Mouse (Mus musculus): ENCODE measurements around the gene Ptcd3. TPM values are rescaled to one million over a fixed set of nuclear protein-coding genes. Genes with fewer than 3 reads are reported as not detected.

Gene Ptcd3
- total RNA-seq (2015) (139 and 162 TPM in 2 replicates), total RNA-seq (2017) (139 and 203 TPM in 2 replicates)

DNA sequence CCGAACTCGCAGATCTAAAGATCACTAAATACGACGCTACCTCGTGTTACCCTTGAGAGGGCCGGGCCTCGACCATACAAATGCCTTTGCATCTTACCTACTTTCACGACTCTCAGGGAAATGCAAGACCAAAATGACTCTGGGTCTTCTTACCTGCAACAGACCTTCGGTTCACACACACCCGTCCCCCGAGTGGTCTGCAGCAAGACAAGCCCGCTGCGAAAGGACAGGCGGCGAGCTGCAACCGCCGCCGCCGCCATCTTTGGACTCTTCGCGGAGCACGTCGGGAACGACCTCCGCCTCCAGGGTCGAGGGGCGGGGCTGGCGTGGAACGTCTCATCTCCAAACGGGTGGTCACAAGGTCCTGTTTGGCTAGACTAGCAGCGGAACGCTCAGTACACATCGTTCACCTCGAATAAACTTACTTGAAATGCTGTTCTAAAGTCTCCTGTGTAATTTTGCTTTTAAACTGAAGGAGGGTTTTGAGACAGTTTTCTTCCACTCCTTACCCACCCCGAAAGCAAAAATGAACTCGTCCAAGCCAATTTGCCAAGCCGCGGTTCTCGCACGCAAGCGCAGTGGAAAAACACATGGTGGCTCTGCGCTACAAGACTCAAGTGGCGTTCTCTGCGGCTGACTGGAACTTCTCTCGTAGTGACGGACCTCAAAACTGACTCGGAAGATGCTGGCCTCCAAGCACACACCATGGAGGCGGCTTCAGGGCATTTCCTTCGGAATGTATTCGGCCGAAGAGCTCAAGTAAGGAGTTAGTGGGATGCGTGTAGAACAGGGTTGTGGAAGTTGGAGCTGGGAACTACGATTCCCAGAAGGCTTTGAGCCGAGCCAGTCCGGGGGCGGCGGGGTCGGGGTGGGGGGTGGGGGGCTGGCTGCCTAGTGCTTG lies at the start of gene Ptcd3, which contains the start of gene Polr1a:
Gene Ptcd3, minus strand, starts transcription at position 270 of the 901 bp plus-strand sequence.
Gene Polr1a, plus strand, starts transcription at position 573 of the 901 bp plus-strand sequence.
- ATAC-seq (replicated peaks; ENCODE audit: poor library complexity): peak; percentile 91

- no peak for ATAC-seq (replicated peaks; ENCODE audit: poor library complexity)
Measured at GRCm38 (mm10) chr6:71951192-71951591, 42.6 kb upstream of the Ptcd3 start.

- peak; percentile 76 for ATAC-seq (replicated peaks; ENCODE audit: poor library complexity)
Measured at GRCm38 (mm10) chr6:71950592-71950991, 42.0 kb upstream of the Ptcd3 start.

DNA sequence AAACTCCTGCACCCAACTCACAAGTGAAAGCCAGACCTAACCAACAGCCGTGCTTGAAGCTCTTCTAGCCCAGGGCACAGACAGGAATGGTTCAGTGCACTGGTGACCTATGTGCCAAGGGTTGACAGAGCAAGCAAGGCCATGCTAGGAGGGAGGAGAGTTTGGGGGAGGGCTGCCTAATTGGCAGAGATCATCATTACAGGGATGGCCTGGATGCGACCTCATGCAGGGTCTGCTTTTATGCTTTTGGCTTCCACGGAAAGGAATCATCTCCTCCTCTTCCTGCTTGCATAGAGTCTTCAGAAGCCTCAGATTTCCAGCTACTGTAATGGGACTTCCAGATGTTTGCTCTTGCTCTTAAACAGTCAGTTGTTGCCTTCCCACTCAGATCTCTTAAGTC lies 41.2 kb upstream of the Ptcd3 start:
- no peak for ATAC-seq (replicated peaks; ENCODE audit: poor library complexity)

- ATAC-seq (replicated peaks; ENCODE audit: poor library complexity): no peak
Measured at GRCm38 (mm10) chr6:71946121-71946520, 37.6 kb upstream of the Ptcd3 start.

DNA sequence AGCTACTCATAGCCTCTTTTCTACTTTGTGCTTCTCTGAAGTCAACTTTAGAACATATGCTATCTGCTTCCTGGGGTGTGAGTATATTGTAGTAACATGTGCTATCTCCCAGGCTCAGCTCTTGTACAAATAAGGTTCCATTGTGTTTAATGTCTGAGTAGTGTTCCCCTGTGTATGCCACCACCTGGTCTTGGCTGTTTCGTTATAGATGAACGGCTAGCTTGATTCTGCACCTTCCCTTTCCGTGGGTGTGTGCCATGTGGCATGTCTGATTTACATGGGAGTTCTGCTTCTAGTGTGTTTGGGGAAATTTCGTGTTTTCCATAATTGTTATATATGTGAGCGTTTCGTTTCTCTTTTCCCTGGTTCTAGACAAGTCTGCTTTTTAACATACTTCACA lies 36.6 kb upstream of the Ptcd3 start:
- no peak for ATAC-seq (replicated peaks; ENCODE audit: poor library complexity)

DNA sequence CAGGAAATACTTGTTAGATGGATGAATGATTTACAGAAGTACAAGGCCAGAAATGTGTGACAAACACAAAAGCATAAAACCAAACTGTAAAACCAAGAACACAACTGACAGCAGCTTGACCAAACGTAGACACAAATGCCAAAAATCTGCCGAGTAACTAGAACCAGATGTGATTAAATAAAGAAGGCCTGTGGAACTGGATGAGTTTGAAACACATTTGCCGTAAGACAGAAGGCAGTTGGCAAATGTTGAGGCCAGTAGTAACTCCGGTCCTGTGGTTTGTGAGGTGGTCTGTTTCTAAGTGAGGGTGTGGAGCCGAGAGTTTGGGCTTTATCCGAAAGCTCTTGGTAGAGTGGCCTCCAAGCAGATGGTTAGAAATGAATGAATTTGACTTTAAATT lies 32.4 kb upstream of the Ptcd3 start:
- ATAC-seq (replicated peaks; ENCODE audit: poor library complexity): no peak

DNA sequence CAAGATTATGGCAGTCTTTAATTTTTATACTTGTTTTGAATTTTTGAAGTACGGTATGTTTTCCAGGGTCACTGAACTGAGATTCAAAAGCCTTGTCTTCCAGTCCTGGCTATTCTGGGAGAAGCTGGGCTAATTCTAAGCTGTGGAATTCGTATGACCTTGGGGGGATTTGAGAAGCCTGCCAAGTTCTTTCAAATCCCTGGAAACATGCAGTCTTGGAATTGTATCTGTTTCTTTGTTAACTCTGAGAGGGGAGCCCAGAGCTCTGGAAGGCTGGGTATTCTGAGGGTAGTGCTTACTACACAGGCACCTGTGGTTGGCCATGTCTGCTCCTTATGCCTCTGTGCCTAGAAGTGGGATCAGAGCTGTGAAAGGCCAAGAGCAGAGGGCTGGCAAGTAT lies 27.2 kb upstream of the Ptcd3 start:
- ATAC-seq (replicated peaks; ENCODE audit: poor library complexity): no peak

- ATAC-seq (replicated peaks; ENCODE audit: poor library complexity): no peak
Measured at GRCm38 (mm10) chr6:71934081-71934556, 25.6 kb upstream of the Ptcd3 start.

DNA sequence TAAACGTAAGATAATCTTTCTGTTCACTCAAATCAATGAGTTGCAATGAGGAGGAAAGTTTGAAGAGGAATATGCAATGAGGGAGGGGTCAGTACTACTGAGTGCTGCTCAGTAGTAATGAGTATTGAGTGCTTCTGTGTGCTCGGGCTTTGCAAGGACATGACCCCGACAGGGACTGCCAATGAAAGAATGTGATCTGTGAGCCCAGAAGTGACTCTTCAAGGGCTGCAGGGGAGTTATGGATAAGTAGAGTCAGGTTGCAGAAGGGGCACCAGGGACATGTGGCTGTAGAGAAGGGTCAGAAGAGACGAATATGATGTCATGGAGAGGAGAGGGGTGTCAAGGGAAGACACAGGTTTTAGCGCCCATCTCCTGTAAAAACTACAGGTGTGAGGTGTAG lies 23.8 kb upstream of the Ptcd3 start:
- no peak for ATAC-seq (replicated peaks; ENCODE audit: poor library complexity)

DNA sequence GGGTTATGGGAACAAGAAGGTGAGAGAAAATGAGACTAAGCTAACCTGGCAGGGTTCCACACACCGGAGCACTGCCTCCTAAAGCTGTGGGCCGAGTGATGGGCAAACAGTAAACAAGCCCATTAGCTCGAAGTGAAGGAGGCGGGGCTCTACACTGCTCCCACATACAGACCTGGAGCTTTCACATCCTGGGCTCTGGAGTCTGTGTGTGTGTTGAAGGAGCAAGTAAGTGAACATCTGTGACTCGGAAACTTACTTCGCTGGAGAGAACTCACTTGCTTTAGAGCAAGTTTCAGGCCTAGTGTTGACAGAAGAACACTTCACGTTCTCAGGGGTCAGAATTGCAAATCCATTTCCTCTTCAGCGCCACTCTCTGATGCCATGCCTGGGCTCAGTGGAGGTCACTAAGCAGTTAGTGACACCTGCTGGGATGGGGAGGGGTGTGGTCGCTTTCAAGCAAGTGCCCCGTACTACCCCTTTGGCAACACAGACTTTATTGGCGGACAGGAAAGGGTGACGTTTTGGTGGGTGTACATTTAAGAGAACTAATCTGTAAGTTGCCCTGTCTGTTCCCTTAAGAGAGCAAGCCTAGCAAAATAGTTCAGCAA lies 22.4 kb upstream of the Ptcd3 start:
- ATAC-seq (replicated peaks; ENCODE audit: poor library complexity): no peak

GRCm38 (mm10) chr6:71930053-71930452 lies 21.5 kb upstream of the Ptcd3 start:
- ATAC-seq (replicated peaks; ENCODE audit: poor library complexity): peak; percentile 67

DNA sequence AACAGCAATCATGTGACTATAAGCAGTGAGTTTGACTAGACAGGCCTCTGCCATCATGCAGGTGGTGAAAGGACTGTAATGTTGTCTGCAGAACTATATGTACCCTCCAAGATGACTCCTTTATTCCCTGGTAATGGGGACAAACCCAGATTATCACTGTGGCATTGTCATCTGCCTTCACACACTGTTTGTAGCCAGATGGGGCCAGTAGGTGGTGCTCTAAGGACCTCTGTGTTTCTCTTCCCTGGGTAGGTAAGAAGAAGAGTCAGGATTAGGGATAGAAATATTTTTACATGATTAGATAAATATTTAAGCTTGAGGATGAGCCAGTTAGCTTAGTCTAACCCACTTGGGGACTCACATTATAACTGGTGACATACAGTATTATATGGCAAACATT lies 19.4 kb upstream of the Ptcd3 start:
- peak; percentile 61; the same call in 1 of the 2 replicates for ATAC-seq (replicated peaks; ENCODE audit: poor library complexity)

DNA sequence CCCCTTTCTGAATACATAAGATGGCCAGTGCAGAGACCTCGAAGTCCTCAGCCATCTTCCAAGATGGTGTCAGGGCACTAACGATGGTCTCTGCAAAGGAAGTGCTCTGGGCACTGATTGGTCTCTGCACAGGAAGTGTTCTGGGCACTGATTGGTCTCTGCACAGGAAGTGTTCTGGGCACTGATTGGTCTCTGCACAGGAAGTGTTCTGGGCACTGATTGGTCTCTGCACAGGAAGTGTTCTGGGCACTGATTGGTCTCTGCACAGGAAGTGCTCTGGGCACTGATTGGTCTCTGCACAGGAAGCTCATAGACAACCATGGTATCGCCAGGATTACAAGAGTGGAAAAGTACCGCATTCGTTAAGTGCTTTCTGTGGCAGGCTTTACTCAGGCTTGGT lies 16.7 kb upstream of the Ptcd3 start:
- ATAC-seq (replicated peaks; ENCODE audit: poor library complexity): peak; percentile 29; the same call in 1 of the 2 replicates

GRCm38 (mm10) chr6:71920752-71921151 lies 12.2 kb upstream of the Ptcd3 start:
- no peak for ATAC-seq (replicated peaks; ENCODE audit: poor library complexity)

DNA sequence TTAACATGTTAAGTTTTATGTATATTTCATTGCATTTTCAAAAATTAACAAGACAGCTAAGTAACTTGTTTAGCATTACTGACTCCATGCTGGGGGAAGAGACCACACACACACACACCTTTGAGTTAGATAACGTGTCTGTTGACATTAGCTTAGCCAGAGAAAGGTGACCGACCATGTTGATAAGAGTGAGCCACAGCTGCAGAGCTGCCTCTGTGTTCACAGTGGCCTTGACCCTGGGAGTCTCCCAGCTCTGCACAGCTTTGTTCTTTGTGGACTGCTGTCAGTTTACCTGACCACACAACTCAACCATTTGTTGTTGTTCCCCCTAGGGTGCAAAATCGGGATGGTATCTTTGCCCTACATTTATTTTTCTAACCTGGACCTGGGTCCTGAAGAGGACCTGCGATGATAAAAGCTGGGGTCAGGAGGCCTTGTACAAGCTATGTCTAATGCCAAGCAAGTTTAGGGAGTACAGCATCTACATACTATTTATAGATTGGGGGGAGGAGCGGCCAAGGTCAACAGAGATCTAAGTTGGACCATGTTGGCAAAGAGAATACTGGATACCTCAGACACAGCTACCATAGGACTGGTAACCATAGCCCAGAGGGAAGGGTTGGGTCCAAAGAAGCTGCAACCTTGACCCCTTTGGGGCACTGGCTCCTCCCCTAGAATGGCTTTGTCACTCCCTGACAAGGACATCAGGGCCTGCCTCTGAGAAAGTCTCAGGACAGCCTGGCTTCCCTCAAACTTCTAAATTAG lies 3.3 kb upstream of the Ptcd3 start:
- no peak for ATAC-seq (replicated peaks; ENCODE audit: poor library complexity)

DNA sequence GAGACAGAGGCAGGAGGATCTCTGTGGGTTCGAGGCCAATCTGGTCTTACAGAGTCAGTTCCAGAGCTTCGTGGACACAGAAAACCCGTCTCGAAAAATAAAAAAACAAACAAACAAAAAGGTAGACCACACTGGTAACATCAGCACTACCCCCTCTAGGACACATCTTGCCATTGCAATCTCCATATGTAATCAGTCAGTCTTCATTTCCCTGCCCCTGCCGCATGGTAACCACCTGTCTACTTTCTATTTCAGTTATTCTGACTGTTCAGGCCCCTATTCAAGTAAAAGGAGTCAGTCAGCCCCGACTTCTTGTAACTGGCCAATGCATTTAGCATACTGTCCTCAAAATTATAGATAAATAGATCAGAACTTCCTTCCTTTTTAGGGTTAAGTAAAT lies 1.3 kb upstream of the Ptcd3 start:
- ATAC-seq (replicated peaks; ENCODE audit: poor library complexity): peak; percentile 51

DNA sequence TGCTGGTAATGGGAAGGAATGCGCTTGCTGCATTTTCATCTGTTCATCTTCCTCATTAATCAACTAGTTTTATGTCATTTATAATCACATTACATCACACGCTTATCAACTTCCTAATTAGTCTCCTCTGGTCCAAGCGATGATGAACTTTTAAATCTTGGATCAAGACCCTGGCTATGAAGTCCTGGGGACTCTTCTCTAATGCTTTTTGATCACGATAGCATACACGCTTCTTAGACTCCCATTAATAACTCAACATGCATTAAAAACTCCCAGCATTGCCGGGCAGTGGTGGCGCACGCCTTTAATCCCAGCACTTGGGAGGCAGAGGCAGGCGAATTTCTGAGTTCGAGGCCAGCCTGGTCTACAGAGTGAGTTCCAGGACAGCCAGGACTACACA lies 834 bp upstream of the Ptcd3 start:
- no peak for ATAC-seq (replicated peaks; ENCODE audit: poor library complexity)

GRCm38 (mm10) chr6:71907702-71908235 lies 781 bp downstream of the Ptcd3 start:
- ATAC-seq (replicated peaks; ENCODE audit: poor library complexity): no peak

- no peak for ATAC-seq (replicated peaks; ENCODE audit: poor library complexity)
Measured at GRCm38 (mm10) chr6:71893263-71893662, 15.3 kb downstream of the Ptcd3 start.

All from megakaryocyte progenitor cell, adult 5-6 weeks (primary cell).